Mouse (Mus musculus): ENCODE results near the gene Dynlrb2. TPM values are rescaled to one million over a fixed set of nuclear protein-coding genes. Genes with fewer than 3 reads are reported as not detected.

Gene Dynlrb2
- total RNA-seq, 4 experiments from 2014 or later: 0.86 TPM; not detected in 3

DNA sequence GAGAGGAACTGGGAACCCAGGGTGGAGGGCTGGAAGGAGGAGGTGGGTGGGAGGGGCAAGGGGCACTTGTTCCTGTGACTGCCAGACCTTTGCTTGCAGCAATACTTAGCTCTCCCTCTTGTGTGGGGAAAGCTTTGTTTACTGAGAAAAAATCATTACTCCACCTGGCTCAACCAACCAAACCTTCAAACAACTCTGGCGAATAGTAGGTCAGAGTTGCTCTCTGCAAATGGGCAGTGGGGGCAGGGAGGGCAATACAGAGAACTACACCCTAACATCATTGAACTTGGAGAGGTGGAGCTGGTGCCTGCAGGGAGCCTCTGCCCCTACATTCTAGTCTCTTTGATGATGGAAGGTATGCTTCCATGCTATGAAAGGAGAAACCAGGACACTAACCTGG is 35.4 kb downstream of the Dynlrb2 start:
- DNase-seq (ENCODE audit: low spot score in 2 of 2): no peak

DNA sequence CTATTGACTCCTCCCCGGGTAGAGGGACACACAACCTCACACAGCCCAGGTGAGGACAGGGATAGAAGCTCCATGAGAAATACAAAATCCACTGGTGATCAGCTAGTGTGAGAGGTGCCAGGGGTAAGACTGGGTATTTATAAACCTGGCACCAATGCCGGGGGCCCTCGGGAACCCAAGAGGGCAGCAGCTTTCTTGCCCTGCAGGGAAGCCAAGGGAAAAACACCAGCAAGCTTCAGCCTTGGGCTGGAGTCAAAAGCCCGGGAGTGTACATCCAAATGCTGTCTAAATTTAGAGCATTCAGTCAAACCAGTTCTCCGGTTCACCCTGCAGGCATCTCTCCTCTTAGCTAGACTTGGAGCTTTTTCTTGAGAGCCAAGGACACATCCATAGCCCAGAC is 38.1 kb downstream of the Dynlrb2 start:
- peak; percentile 68 to 84 for DNase-seq (ENCODE audit: low spot score in 2 of 2)

DNA sequence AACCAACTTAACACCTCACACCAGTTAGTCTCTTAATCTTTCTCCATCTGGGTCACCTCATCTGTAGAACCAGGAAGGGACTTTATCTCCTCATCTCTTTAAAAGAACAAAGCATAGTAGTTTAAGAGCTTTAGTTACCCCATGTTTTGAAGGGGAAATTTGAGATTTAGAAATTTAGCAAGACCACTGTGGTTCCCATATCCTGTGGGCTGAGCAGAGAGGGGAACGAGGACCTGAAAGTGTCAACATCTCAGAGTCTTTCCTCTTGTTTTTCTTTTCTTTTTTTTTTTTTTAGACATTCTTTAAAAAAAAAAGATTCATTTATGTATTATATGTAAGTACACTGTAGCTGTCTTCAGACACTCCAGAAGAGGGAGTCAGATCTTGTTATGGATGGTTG is 38.6 kb downstream of the Dynlrb2 start:
- DNase-seq (ENCODE audit: low spot score in 2 of 2): no peak

DNA sequence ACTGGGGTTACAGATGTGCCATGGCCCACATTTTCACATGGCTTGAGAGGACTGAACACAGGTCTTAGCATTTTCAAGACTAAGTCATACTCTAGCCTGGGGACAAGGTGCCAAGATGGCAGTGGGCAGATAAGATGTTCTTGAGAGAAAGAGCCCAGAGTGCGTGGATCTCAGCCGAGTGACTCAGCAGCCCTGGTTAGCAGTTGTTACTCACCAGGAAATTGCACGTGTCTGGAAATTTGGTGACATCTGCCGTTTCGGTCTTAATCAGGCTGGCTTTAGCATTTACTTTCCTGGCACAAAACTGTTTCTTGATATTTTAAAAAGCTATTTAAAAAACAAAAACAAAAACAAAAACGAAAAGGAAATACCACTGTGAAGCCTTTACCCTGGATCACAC is 47.5 kb downstream of the Dynlrb2 start:
- DNase-seq (ENCODE audit: low spot score in 2 of 2): no peak

DNA sequence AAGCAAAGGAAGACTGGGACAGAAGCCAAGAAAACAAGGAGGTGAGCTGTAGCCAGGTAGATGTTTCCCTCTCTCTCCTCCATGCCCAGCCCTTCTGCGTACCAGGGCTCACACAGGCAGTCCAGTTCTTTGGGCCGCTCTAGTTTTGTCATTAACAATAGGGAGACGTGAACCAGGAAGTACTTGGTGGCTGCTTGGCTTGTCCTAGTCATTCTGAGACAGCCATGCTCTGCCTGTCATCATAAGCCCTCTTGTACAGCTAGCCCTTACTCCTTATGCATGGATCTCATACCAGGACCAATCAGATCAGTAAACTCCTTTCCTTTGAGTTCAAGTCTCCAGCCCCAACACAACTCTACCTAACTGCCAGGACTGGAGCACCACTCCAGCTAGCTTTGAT is 48.0 kb downstream of the Dynlrb2 start:
- DNase-seq (ENCODE audit: low spot score in 2 of 2): no peak

Other genes with a start within 250 kb of the Dynlrb2 start
- gene Cdyl2, start 228.0 kb downstream of the Dynlrb2 start, total RNA-seq (2022): 1 to 10 TPM; 2.7 to 4.8 (median 3.2) TPM